Mouse (Mus musculus): ENCODE data around the gene Gm4177. TPM values are rescaled to one million over a fixed set of nuclear protein-coding genes. Genes with fewer than 3 reads are reported as not detected.
"Not testable (repeated sequence)": the region's sequence is repeated elsewhere in the genome, so short reads cannot be mapped to it uniquely, and the experiment has no call there.

Gm4177 gene
- total RNA-seq (2012; rRNA removed), result not detected in 2 replicates

DNA sequence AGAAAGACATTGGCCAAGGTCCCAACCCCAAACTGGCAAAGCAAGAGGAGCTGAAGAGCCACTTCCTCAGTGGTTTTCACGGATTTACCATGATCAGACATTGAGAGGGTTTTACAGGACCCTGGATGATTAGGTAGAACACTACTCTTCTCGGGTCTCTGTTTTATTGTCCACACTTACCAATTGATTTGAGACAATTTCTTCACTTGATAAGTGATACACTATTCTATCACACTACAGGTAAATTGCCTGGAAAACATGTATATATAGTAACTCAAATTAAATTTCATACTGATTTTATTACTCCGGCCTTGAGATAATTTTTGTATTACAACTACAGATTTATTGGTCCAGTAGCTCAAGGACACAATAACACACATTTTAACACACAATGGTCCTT is at the start of gene Gm4177:
Gm4177 (minus strand) TSS at position 101 of the 400 bp plus-strand sequence.
- H3K4me3 ChIP-seq (ENCODE audit: insufficient read depth in 1 of 2, low read depth in 1 of 2, low read length in 2 of 2, poor library complexity in 1 of 2, severe bottlenecking in 1 of 2); DNase-seq (ENCODE audit: low read depth, low spot score); H3K4me1 ChIP-seq (ENCODE audit: control insufficient read depth in 2 of 2, insufficient read depth in 2 of 2, low read length in 2 of 2, poor library complexity in 1 of 2); H3K9me3 ChIP-seq (ENCODE audit: control insufficient read depth, insufficient read depth, low read depth, low read length); H3K27ac ChIP-seq (ENCODE audit: insufficient read depth, low read depth, low read length, poor library complexity, severe bottlenecking); H3K36me3 ChIP-seq (ENCODE audit: control insufficient read depth, insufficient read depth, low read length, poor library complexity, severe bottlenecking); H3K9ac ChIP-seq (ENCODE audit: insufficient read depth, low read depth, low read length, poor library complexity, severe bottlenecking); in situ Hi-C loops (cut with MboI; ENCODE audit: low sequenced_read_pairs in 2 of 2, unreplicated experiment in 2 of 2): not testable (repeated sequence)

GRCm38 (mm10) chr7:21844167-21844566 is 47.6 kb upstream of the Gm4177 start, which contains the start of gene Gm5725:
TSS of gene Gm5725 (minus strand) at chr7:21844267.
- H3K9me3 ChIP-seq (ENCODE audit: control insufficient read depth, insufficient read depth, low read depth, low read length); H3K36me3 ChIP-seq (ENCODE audit: control insufficient read depth, insufficient read depth, low read length, poor library complexity, severe bottlenecking); in situ Hi-C loops (cut with MboI; ENCODE audit: low sequenced_read_pairs in 2 of 2, unreplicated experiment in 2 of 2); DNase-seq (ENCODE audit: low read depth, low spot score); H3K4me3 ChIP-seq (ENCODE audit: insufficient read depth in 1 of 2, low read depth in 1 of 2, low read length in 2 of 2, poor library complexity in 1 of 2, severe bottlenecking in 1 of 2); H3K4me1 ChIP-seq (ENCODE audit: control insufficient read depth in 2 of 2, insufficient read depth in 2 of 2, low read length in 2 of 2, poor library complexity in 1 of 2); H3K9ac ChIP-seq (ENCODE audit: insufficient read depth, low read depth, low read length, poor library complexity, severe bottlenecking); H3K27ac ChIP-seq (ENCODE audit: insufficient read depth, low read depth, low read length, poor library complexity, severe bottlenecking): not testable (repeated sequence)

DNA sequence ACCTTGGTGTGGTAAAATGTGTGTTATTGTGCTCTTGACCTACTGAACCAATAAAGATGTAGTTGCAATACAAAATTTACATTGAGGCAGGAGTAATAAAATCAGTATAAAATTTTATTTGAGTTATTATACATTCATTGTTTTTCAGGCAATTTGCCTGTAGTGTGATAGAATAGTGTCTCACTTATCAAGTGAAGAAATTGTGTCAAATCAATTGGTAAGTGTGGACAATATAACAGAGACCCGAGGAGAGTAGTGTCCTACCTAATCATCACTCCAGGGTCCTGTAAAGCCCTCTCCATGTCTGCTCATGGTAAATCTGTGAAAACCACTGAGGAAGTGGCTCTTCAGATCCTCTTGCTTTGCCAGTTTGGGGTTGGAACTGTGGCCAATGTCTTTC is 35.5 kb upstream of the Gm4177 start, which contains the start of gene Vmn1r135:
Vmn1r135 (plus strand) TSS at position 301 of the 400 bp plus-strand sequence.
- in situ Hi-C loops (cut with MboI; ENCODE audit: low sequenced_read_pairs in 2 of 2, unreplicated experiment in 2 of 2); H3K4me3 ChIP-seq (ENCODE audit: insufficient read depth in 1 of 2, low read depth in 1 of 2, low read length in 2 of 2, poor library complexity in 1 of 2, severe bottlenecking in 1 of 2); H3K9me3 ChIP-seq (ENCODE audit: control insufficient read depth, insufficient read depth, low read depth, low read length); H3K27ac ChIP-seq (ENCODE audit: insufficient read depth, low read depth, low read length, poor library complexity, severe bottlenecking); H3K9ac ChIP-seq (ENCODE audit: insufficient read depth, low read depth, low read length, poor library complexity, severe bottlenecking); H3K36me3 ChIP-seq (ENCODE audit: control insufficient read depth, insufficient read depth, low read length, poor library complexity, severe bottlenecking); DNase-seq (ENCODE audit: low read depth, low spot score); H3K4me1 ChIP-seq (ENCODE audit: control insufficient read depth in 2 of 2, insufficient read depth in 2 of 2, low read length in 2 of 2, poor library complexity in 1 of 2): not testable (repeated sequence)

DNA sequence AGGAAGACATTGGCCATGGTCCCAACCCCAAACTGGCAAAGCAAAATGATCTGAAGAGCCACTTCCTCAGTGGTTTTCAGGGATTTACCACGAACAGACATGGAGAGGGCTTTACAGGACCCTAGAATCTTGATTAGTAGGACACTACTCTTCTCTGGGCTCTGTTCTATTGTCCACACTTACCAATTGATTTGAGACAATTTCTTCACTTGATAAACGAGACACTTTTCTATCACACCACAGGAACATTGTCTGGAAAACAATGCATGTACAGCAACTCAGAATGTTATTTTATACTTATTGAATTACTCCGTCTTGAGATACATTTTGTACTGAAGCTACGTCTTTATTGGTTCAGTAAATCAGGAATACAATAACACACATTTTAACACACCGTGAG is 35.2 kb downstream of the Gm4177 start, which contains the start of gene Gm4175:
Gm4175 (minus strand) TSS at position 101 of the 400 bp plus-strand sequence.
- H3K4me3 ChIP-seq (ENCODE audit: insufficient read depth in 1 of 2, low read depth in 1 of 2, low read length in 2 of 2, poor library complexity in 1 of 2, severe bottlenecking in 1 of 2); H3K4me1 ChIP-seq (ENCODE audit: control insufficient read depth in 2 of 2, insufficient read depth in 2 of 2, low read length in 2 of 2, poor library complexity in 1 of 2); H3K27ac ChIP-seq (ENCODE audit: insufficient read depth, low read depth, low read length, poor library complexity, severe bottlenecking); H3K9me3 ChIP-seq (ENCODE audit: control insufficient read depth, insufficient read depth, low read depth, low read length); DNase-seq (ENCODE audit: low read depth, low spot score); H3K36me3 ChIP-seq (ENCODE audit: control insufficient read depth, insufficient read depth, low read length, poor library complexity, severe bottlenecking); in situ Hi-C loops (cut with MboI; ENCODE audit: low sequenced_read_pairs in 2 of 2, unreplicated experiment in 2 of 2); H3K9ac ChIP-seq (ENCODE audit: insufficient read depth, low read depth, low read length, poor library complexity, severe bottlenecking): not testable (repeated sequence)

Other genes with a start within 250 kb of the Gm4177 start
- gene Vmn1r132, start 182.6 kb downstream of the Gm4177 start, total RNA-seq (2012; rRNA removed), result not detected in 2 replicates
- gene Gm4175, start 35.3 kb downstream of the Gm4177 start, total RNA-seq (2012; rRNA removed), result not detected in 2 replicates
- gene Vmn1r135, start 35.6 kb upstream of the Gm4177 start, total RNA-seq (2012; rRNA removed), result not detected in 2 replicates
- gene Gm5725, start 47.5 kb upstream of the Gm4177 start, total RNA-seq (2012; rRNA removed), result not detected in 2 replicates
- gene Gm5891, start 124.6 kb upstream of the Gm4177 start, total RNA-seq (2012; rRNA removed), result not detected in 2 replicates
- gene Vmn1r137, start 197.9 kb upstream of the Gm4177 start, total RNA-seq (2012; rRNA removed), result not detected in 2 replicates
- gene Vmn1r138, start 232.2 kb upstream of the Gm4177 start, total RNA-seq (2012; rRNA removed), result not detected in 2 replicates

All from ES-E14 (cell line).